Comparison of ENCODE assay signal across 9 mouse cellular contexts in the genomic region with DNA sequence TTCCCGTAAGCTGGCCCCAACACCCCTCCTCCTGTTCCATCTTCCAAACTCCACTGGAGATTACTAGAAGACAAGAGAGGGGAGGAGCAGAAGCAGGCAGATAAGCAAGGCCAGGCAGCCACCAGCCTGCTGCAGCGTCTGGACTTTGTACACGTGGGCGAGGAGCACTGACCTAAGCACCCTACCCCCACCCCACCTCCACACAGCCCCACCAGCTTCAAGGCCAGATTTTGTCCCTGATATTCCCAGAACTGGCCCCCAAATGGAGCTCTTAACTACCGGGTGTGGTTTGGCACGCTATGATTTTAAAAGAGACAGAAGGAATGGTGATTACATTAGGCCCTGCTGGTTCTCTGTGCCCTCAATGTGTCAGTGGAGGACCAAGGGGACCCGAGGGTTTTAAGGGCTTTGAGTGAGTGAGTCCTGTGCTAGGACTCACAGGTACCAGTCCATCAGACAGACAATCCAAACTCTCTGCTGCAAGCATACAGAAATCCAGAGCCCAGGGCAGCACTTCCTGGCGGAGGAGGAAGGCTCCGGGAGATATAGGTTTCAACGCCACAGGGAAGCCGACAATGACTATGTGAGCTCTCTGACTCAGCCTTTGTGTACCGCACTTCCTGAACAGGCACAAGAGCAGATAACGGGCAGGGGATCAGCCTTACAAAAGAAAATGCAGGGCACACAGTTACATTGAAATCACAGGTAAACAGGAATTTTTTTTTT.
DNase-seq lines count a peak whose midpoint lies in the region; ATAC-seq and TF ChIP-seq lines count a peak whose summit lies in the region.
"Had no signal": no experiment of that assay in that cellular context is flagged by ENCODE, and none has a peak within 500 bp of the region (broad histone marks: within the 10 kb centered on the region; RNA-seq: fewer than 3 reads in every experiment).

No protein-coding gene starts in this region.

- no peaks in the 10 kb centered on the region for H3K27me3 ChIP-seq in heart, embryonic 16.5 days (ENCODE audit: control insufficient read depth, insufficient read depth, low read length)
- H3K27me3 ChIP-seq in kidney, adult 2 months (replicated peaks; ENCODE audit: control insufficient read depth, insufficient read depth, low read length) = no peaks in the 10 kb centered on the region
- no peaks in the 10 kb centered on the region for H3K27me3 ChIP-seq in neural tube, embryonic 15.5 days (replicated peaks)
- H3K27me3 ChIP-seq: lung, embryonic 15.5 days had no signal

- no peak for TF ChIP-seq POLR2A in kidney, adult 2 months (IDR thresholded peaks at IDR 0.05; ENCODE audit: low read depth, low read length)

- H3K4me2 ChIP-seq in heart, embryonic 16.5 days (ENCODE audit: low read depth, low read length) = no peak overlapping the region
- H3K4me2 ChIP-seq in neural tube, embryonic 15.5 days = no peak overlapping the region
- H3K4me2 ChIP-seq: lung, embryonic 15.5 days had no signal

- H3K4me1 ChIP-seq in heart, embryonic 16.5 days (ENCODE audit: control insufficient read depth, insufficient read depth, low read length) = peaks cover 10% of the 10 kb centered on the region
- peaks cover 9% of the 10 kb centered on the region for H3K4me1 ChIP-seq in kidney, adult 2 months (ENCODE audit: control insufficient read depth, insufficient read depth, low read length)
- H3K4me1 ChIP-seq in neural tube, embryonic 15.5 days = peaks cover 5% of the 10 kb centered on the region
- H3K4me1 ChIP-seq: lung, embryonic 15.5 days had no signal

- no peak overlapping the region for H3K4me3 ChIP-seq in heart, embryonic 16.5 days (ENCODE audit: low read length)
- H3K4me3 ChIP-seq in kidney, adult 2 months (ENCODE audit: insufficient read depth, low read depth, low read length) = no peak overlapping the region
- no peak overlapping the region for H3K4me3 ChIP-seq in layer of hippocampus, adult 2 months
- no peak overlapping the region for H3K4me3 ChIP-seq in neural tube, embryonic 15.5 days (replicated peaks)
- H3K4me3 ChIP-seq: lung, embryonic 15.5 days had no signal

- H3K9me3 ChIP-seq in heart, embryonic 16.5 days (replicated peaks; ENCODE audit: control insufficient read depth, low read length) = no peaks in the 10 kb centered on the region
- no peaks in the 10 kb centered on the region for H3K9me3 ChIP-seq in neural tube, embryonic 15.5 days (replicated peaks)
- H3K9me3 ChIP-seq: lung, embryonic 15.5 days had no signal

- peak overlapping the region; percentile 49; the same call in 1 of the 2 replicates for H3K9ac ChIP-seq in heart, embryonic 16.5 days (ENCODE audit: low read length)
- H3K9ac ChIP-seq in neural tube, embryonic 15.5 days (replicated peaks) = no peak overlapping the region
- H3K9ac ChIP-seq: lung, embryonic 15.5 days had no signal

- peak; percentile 20; the same call in 1 of the 2 replicates for ATAC-seq in heart, embryonic 16.5 days (replicated peaks; ENCODE audit: extremely low read depth, insufficient read depth, low FRiP score)
- peak; percentile 87 for ATAC-seq in megakaryocyte, adult 5-6 weeks (ENCODE audit: poor library complexity, severe bottlenecking)
- ATAC-seq in neural tube, embryonic 15.5 days (ENCODE audit: low FRiP score) = no peak

- WGBS in heart, embryonic 16.5 days = 20% methylated on average over 13 of the region's 13 CpGs
- 56% methylated on average over 13 of the region's 13 CpGs for WGBS in kidney, adult 2 months
- 80% methylated on average over 13 of the region's 13 CpGs for WGBS in neural tube, embryonic 15.5 days

- H3K27ac ChIP-seq in heart, embryonic 16.5 days (ENCODE audit: low read length) = peak overlapping the region; percentile 3
- H3K27ac ChIP-seq in kidney, adult 2 months (ENCODE audit: insufficient read depth, low read depth, low read length) = no peak overlapping the region
- no peak overlapping the region for H3K27ac ChIP-seq in layer of hippocampus, adult 2 months
- H3K27ac ChIP-seq in neural tube, embryonic 15.5 days (replicated peaks) = no peak overlapping the region
- H3K27ac ChIP-seq: lung, embryonic 15.5 days had no signal

- H3K36me3 ChIP-seq in heart, embryonic 16.5 days (ENCODE audit: control insufficient read depth, insufficient read depth) = no peaks in the 10 kb centered on the region
- H3K36me3 ChIP-seq in kidney, adult 2 months (ENCODE audit: control insufficient read depth, insufficient read depth, low read length) = no peaks in the 10 kb centered on the region
- H3K36me3 ChIP-seq in neural tube, embryonic 15.5 days = no peaks in the 10 kb centered on the region
- H3K36me3 ChIP-seq: lung, embryonic 15.5 days had no signal

- TF ChIP-seq CTCF in kidney, adult 2 months (conservative IDR thresholded peaks at IDR 0.05; ENCODE audit: insufficient read depth, insufficient read length, low read depth, low read length) = no peak
- TF ChIP-seq CTCF in layer of hippocampus, adult 2 months (conservative IDR thresholded peaks at IDR 0.05) = no peak

- intact Hi-C loops in heart, postnatal 10 days (cut with DNase I) = loop anchor here (5.0 kb wide), 1 partner anchor 191 kb away; no protein-coding TSS in a partner anchor

- DNase-seq in heart, postnatal 10 days = no peak
- peak; percentile 19 for DNase-seq in ZHBTc4 (ENCODE audit: low read depth, low spot score)
- DNase-seq in kidney, adult 2 months = peak; percentile 65
- no peak for DNase-seq in layer of hippocampus, adult 2 months (ENCODE audit: low spot score in 2 of 2)
- no peak for DNase-seq in lung, postnatal 10 days

Comparison
In these comparisons a context has a peak if more than half of its experiments do, and no peak if none do; other contexts are left out.
1. DNase-seq: peak in ZHBTc4 (single experiment) and kidney, adult 2 months (single experiment); none in heart, postnatal 10 days (0 of 2), layer of hippocampus, adult 2 months (0 of 2) and lung, postnatal 10 days (single experiment).